Comparison of ENCODE assay signal across 10 mouse cellular contexts in genomic region chr4:120131441-120132220, GRCm38 (mm10). TPM values are rescaled to one million over a fixed set of nuclear protein-coding genes. Genes with fewer than 3 reads are reported as not detected.
DNase-seq lines count a peak whose midpoint lies in the region; ATAC-seq lines count a peak whose summit lies in the region.
"Had no signal": no experiment of that assay in that cellular context is flagged by ENCODE, and none has a peak within 500 bp of the region (broad histone marks: within the 10 kb centered on the region; RNA-seq: fewer than 3 reads in every experiment).

No protein-coding gene starts in this region.

- peak; percentile 77 for DNase-seq in heart, adult 18-20 months
- DNase-seq in adrenal gland, adult (ENCODE audit: inconsistent age in 2 of 2, low spot score in 1 of 2): peak; percentile 94 to 97
- DNase-seq in c-Kit-positive CD71-positive TER-119-positive erythroid progenitor cells, embryonic 14.5 days (ENCODE audit: low spot score): no peak
- DNase-seq in frontal cortex, postnatal 14 days (ENCODE audit: low spot score in 2 of 2): no peak

- no peaks in the 10 kb centered on the region for H3K9me3 ChIP-seq in heart, embryonic 11.5 days (replicated peaks; ENCODE audit: control insufficient read depth, low read length)
- H3K9me3 ChIP-seq in heart, embryonic 12.5 days (replicated peaks): no peaks in the 10 kb centered on the region
- no peaks in the 10 kb centered on the region for H3K9me3 ChIP-seq in lung, embryonic 16.5 days (ENCODE audit: control insufficient read depth, low read length)
- H3K9me3 ChIP-seq: embryonic facial prominence, embryonic 13.5 days had no signal

- no peak overlapping the region for H3K9ac ChIP-seq in heart, embryonic 11.5 days (ENCODE audit: low read depth, low read length)
- H3K9ac ChIP-seq in heart, embryonic 12.5 days: 0 out of 2 replicates have a peak overlapping the region, but pooled peaks have one; percentile 32
- H3K9ac ChIP-seq in lung, embryonic 16.5 days (ENCODE audit: low read length): peak overlapping the region; percentile 28

- no peak overlapping the region for H3K4me3 ChIP-seq in heart, embryonic 11.5 days (ENCODE audit: low read depth, low read length)
- no peak overlapping the region for H3K4me3 ChIP-seq in heart, embryonic 12.5 days
- no peak overlapping the region for H3K4me3 ChIP-seq in lung, embryonic 16.5 days (ENCODE audit: low read length)
- H3K4me3 ChIP-seq: embryonic facial prominence, embryonic 13.5 days had no signal

- H3K4me2 ChIP-seq in heart, embryonic 11.5 days: no peak overlapping the region
- H3K4me2 ChIP-seq in heart, embryonic 12.5 days: no peak overlapping the region
- no peak overlapping the region for H3K4me2 ChIP-seq in lung, embryonic 16.5 days (ENCODE audit: low read depth, low read length)
- H3K4me2 ChIP-seq: embryonic facial prominence, embryonic 13.5 days had no signal

- 72% methylated on average over 24 of the region's 24 CpGs for WGBS in heart, embryonic 11.5 days (ENCODE audit: insufficient replicate concordance)
- 60% methylated on average over 24 of the region's 24 CpGs for WGBS in heart, embryonic 12.5 days
- 46% methylated on average over 24 of the region's 24 CpGs for WGBS in lung, embryonic 16.5 days

- H3K4me1 ChIP-seq in heart, embryonic 11.5 days (ENCODE audit: control insufficient read depth, insufficient read depth, low read length): peaks cover 4% of the 10 kb centered on the region; the same call in 1 of the 2 replicates
- H3K4me1 ChIP-seq in heart, embryonic 12.5 days (replicated peaks): peaks cover 23% of the 10 kb centered on the region
- H3K4me1 ChIP-seq in lung, embryonic 16.5 days (replicated peaks; ENCODE audit: control insufficient read depth, insufficient read depth, low read length): peaks cover 17% of the 10 kb centered on the region
- H3K4me1 ChIP-seq: embryonic facial prominence, embryonic 13.5 days had no signal

- ATAC-seq in heart, embryonic 11.5 days (replicated peaks; ENCODE audit: insufficient number of reproducible peaks, low FRiP score, low TSS enrichment): no peak
- 0 out of 2 replicates have a peak, but pooled peaks have one; percentile 17 for ATAC-seq in heart, embryonic 12.5 days (ENCODE audit: insufficient number of reproducible peaks, low FRiP score)
- peak; percentile 72 for ATAC-seq in lung, embryonic 16.5 days (ENCODE audit: low read depth)
- ATAC-seq in CD4-positive, CD25-positive, alpha-beta regulatory T cell, adult 4 months: no peak

- H3K27me3 ChIP-seq in heart, embryonic 11.5 days (ENCODE audit: control insufficient read depth, insufficient read depth, low read length): no peaks in the 10 kb centered on the region
- 0 out of 2 replicates have a peak, but pooled peaks cover 6% of the 10 kb centered on the region for H3K27me3 ChIP-seq in heart, embryonic 12.5 days (replicated peaks)
- no peaks in the 10 kb centered on the region for H3K27me3 ChIP-seq in lung, embryonic 16.5 days (ENCODE audit: control insufficient read depth, insufficient read depth, low read depth, low read length)
- H3K27me3 ChIP-seq: embryonic facial prominence, embryonic 13.5 days had no signal

- H3K36me3 ChIP-seq in heart, embryonic 11.5 days (ENCODE audit: control insufficient read depth, insufficient read depth, low read length): no peaks in the 10 kb centered on the region
- H3K36me3 ChIP-seq in heart, embryonic 12.5 days: no peaks in the 10 kb centered on the region
- H3K36me3 ChIP-seq in lung, embryonic 16.5 days (ENCODE audit: control insufficient read depth, insufficient read depth, low read length): no peaks in the 10 kb centered on the region
- H3K36me3 ChIP-seq: embryonic facial prominence, embryonic 13.5 days had no signal

- no peak overlapping the region for H3K27ac ChIP-seq in heart, embryonic 11.5 days (ENCODE audit: low read depth, low read length)
- no peak overlapping the region for H3K27ac ChIP-seq in heart, embryonic 12.5 days (ENCODE audit: poor library complexity, severe bottlenecking)
- no peak overlapping the region for H3K27ac ChIP-seq in lung, embryonic 16.5 days (ENCODE audit: low read length)
- H3K27ac ChIP-seq: embryonic facial prominence, embryonic 13.5 days; macrophage had no signal

RNA-seq across cellular contexts. Expression of gene Edn2, which starts 29.4 kb away (rescaled TPM):
- total RNA-seq in heart, adult 18-20 months (2021): not detected
- polyA plus RNA-seq in heart, embryonic 11.5 days (2014; fragmentation: Nextera tagmentation; extraction: Ambion mirVana): 0.30 and 0.87 TPM in 2 replicates
- polyA plus RNA-seq in heart, embryonic 12.5 days (2016; fragmentation: Nextera tagmentation; extraction: Ambion mirVana): 0.38 and 0.55 TPM in 2 replicates
- polyA plus RNA-seq in lung, embryonic 16.5 days (2015; fragmentation: Nextera tagmentation; extraction: Ambion mirVana): 0.74 and 0.85 TPM in 2 replicates
- not detected for polyA plus RNA-seq in CD4-positive, CD25-positive, alpha-beta regulatory T cell, adult 4 months (2017; shearing (Covaris generic))
- polyA plus RNA-seq: macrophage had no signal

Comparison
In these comparisons a context has a peak if more than half of its experiments do, and no peak if none do; other contexts are left out.
1. ATAC-seq: peak in heart, embryonic 12.5 days (single experiment) and lung, embryonic 16.5 days (single experiment); none in heart, embryonic 11.5 days (single experiment) and CD4-positive, CD25-positive, alpha-beta regulatory T cell, adult 4 months (single experiment).
2. DNase-seq: peak in heart, adult 18-20 months (2 of 2) and adrenal gland, adult (2 of 2); none in c-Kit-positive CD71-positive TER-119-positive erythroid progenitor cells, embryonic 14.5 days (single experiment) and frontal cortex, postnatal 14 days (0 of 2).